Mouse (Mus musculus) liver, embryonic 14.5 days (tissue): ENCODE measurements at regions not wholly inside any gene's neighbourhood (a gene's known extent, or its start where the extent isn't known, plus 50 kb on each side); places are given as distances from the start of the nearest gene placed in this dataset.

ENCODE experiments used
- CTCF ChIP-seq: IDR thresholded peaks from 2 replicates; pipeline ENCODE4 v1.5.1; 2016; ENCODE audit warnings: antibody characterized with exemption, low read depth, control low read depth
- EP300 ChIP-seq: IDR thresholded peaks from 2 replicates; pipeline ENCODE4 v1.6.1; 2016; ENCODE audit warnings: antibody characterized with exemption, low read depth

GRCm38 (mm10) chr4:56113701-56114196 lies 581.5 kb upstream of the Klf4 start:
- TF ChIP-seq CTCF (no peak), EP300 (no peak)
